Mouse (Mus musculus) kidney, postnatal 25 days (tissue): ENCODE data around the gene Mok.

Experiments used
- DNase-seq, 2 experiments: peaks; one replicate each; pipeline ENCODE4 v3.0.0; 2021; ENCODE audit warnings: mixed read lengths in 2 of 2

The Mok gene

GRCm38 (mm10) chr12:110846191-110846765 lies 5.5 kb upstream of the Mok start:
- DNase-seq = no peak

GRCm38 (mm10) chr12:110845131-110845880 lies 4.6 kb upstream of the Mok start:
- peak; percentile 95 to 97 for DNase-seq

GRCm38 (mm10) chr12:110844227-110845130 lies 3.7 kb upstream of the Mok start:
- DNase-seq = peak; percentile 46 to 54

- peak; percentile 85 to 90 for DNase-seq
These were observed 2.7 kb upstream of the Mok start for GRCm38 (mm10) chr12:110843194-110844048.

- DNase-seq = peak in 1 of 2 experiments; percentile 29
These were observed 1.2 kb upstream of the Mok start for GRCm38 (mm10) chr12:110841731-110842493.

GRCm38 (mm10) chr12:110837850-110838249 lies 2.9 kb downstream of the Mok start:
- DNase-seq = no peak

GRCm38 (mm10) chr12:110837192-110837841 lies 3.4 kb downstream of the Mok start:
- peak; percentile 39 to 77 for DNase-seq

GRCm38 (mm10) chr12:110836729-110837128 lies 4.0 kb downstream of the Mok start:
- no peak for DNase-seq

- DNase-seq = no peak
These were observed 5.6 kb downstream of the Mok start for GRCm38 (mm10) chr12:110835182-110835581.

- no peak for DNase-seq
These were observed 10.3 kb downstream of the Mok start for GRCm38 (mm10) chr12:110830293-110831024.

GRCm38 (mm10) chr12:110828908-110829307 lies 11.8 kb downstream of the Mok start:
- DNase-seq = no peak

GRCm38 (mm10) chr12:110822366-110822765 lies 18.4 kb downstream of the Mok start:
- DNase-seq = no peak

- DNase-seq = no peak
These were observed 19.0 kb downstream of the Mok start for GRCm38 (mm10) chr12:110821787-110822186.

GRCm38 (mm10) chr12:110819367-110819766 lies 21.4 kb downstream of the Mok start:
- no peak for DNase-seq

- DNase-seq = no peak
These were observed 23.9 kb downstream of the Mok start for GRCm38 (mm10) chr12:110816833-110817232.

- DNase-seq = no peak
These were observed 25.8 kb downstream of the Mok start for GRCm38 (mm10) chr12:110814924-110815323.

GRCm38 (mm10) chr12:110813624-110814023 lies 27.1 kb downstream of the Mok start:
- DNase-seq = no peak

GRCm38 (mm10) chr12:110813132-110813531 lies 27.6 kb downstream of the Mok start:
- DNase-seq = no peak

- peak in 1 of 2 experiments; percentile 29 for DNase-seq
These were observed 31.9 kb downstream of the Mok start for GRCm38 (mm10) chr12:110808848-110809247.

GRCm38 (mm10) chr12:110808430-110808829 lies 32.3 kb downstream of the Mok start:
- DNase-seq = peak in 1 of 2 experiments; percentile 27
